ENCODE assay signal across 17 mouse cellular contexts in genomic region chr3:27949175-27949872, GRCm38 (mm10). TPM values are rescaled to one million over a fixed set of nuclear protein-coding genes. Genes with fewer than 3 reads are reported as not detected.
"Had no signal": no experiment of that assay in that cellular context is flagged by ENCODE, and none has a peak within 500 bp of the region (broad histone marks: within the 10 kb centered on the region; RNA-seq: fewer than 3 reads in every experiment).

No protein-coding gene starts in this region.

- ATAC-seq: intestine, postnatal 0 days; lung, postnatal 0 days; midbrain, embryonic 13.5 days had no signal

- H3K27me3 ChIP-seq: liver, embryonic 15.5 days; midbrain, embryonic 13.5 days; stomach, embryonic 15.5 days had no signal

- H3K4me2 ChIP-seq: liver, embryonic 11.5 days; liver, embryonic 15.5 days; midbrain, embryonic 13.5 days; stomach, embryonic 15.5 days had no signal

- H3K9ac ChIP-seq: liver, embryonic 15.5 days; midbrain, embryonic 13.5 days; stomach, embryonic 15.5 days had no signal

- H3K4me3 ChIP-seq: left cerebral cortex, adult 2 months; limb, embryonic 10.5 days; liver, embryonic 15.5 days; midbrain, embryonic 13.5 days; stomach, embryonic 15.5 days had no signal

- H3K36me3 ChIP-seq: limb, embryonic 10.5 days; liver, embryonic 15.5 days; midbrain, embryonic 13.5 days; stomach, embryonic 15.5 days had no signal

- DNase-seq: lung, adult 2 months; lung, postnatal 36 days; right cerebral cortex, postnatal 14 days; thymus, adult 2 months; thymus, postnatal 25 days had no signal

- H3K27ac ChIP-seq: left cerebral cortex, adult 2 months; limb, embryonic 10.5 days; liver, embryonic 15.5 days; midbrain, embryonic 13.5 days; stomach, embryonic 15.5 days had no signal

- H3K4me1 ChIP-seq: liver, embryonic 15.5 days; midbrain, embryonic 13.5 days; stomach, embryonic 15.5 days had no signal

- H3K9me3 ChIP-seq: limb, embryonic 10.5 days; liver, embryonic 15.5 days; midbrain, embryonic 13.5 days; stomach, embryonic 15.5 days had no signal

RNA-seq across cellular contexts. Expression of gene Tmem212, which starts 53.2 kb away (rescaled TPM):
- polyA plus RNA-seq: limb, embryonic 10.5 days; limb, embryonic 14.5 days; liver, embryonic 11.5 days; liver, embryonic 15.5 days; midbrain, embryonic 13.5 days; neural tube, embryonic 14.5 days; spleen, adult 2 months; stomach, embryonic 15.5 days; urinary bladder, adult 2 months had no signal
